Mouse (Mus musculus) forebrain, embryonic 15.5 days (tissue): ENCODE data around the gene Olfr615. TPM values are rescaled to one million over a fixed set of nuclear protein-coding genes. Genes with fewer than 3 reads are reported as not detected.
"Not testable (repeated sequence)": the region's sequence is repeated elsewhere in the genome, so short reads cannot be mapped to it uniquely, and the experiment has no call there.

Source experiments
- ATAC-seq: fragments of 200-750 bp; cut with Nextera tagmentation; replicated peaks from 2 replicates; pipeline ENCODE4 v1.8.0; 2017; ENCODE audit warnings: mild to moderate bottlenecking, moderate TSS enrichment, moderate library complexity
- H3K27ac ChIP-seq: fragments of 300-500 bp; sonication (generic); replicated peaks from 2 replicates; pipeline ENCODE4 v1.5.1; 2015; ENCODE audit warnings: mild to moderate bottlenecking, inconsistent platforms
- H3K27me3 ChIP-seq: fragments of 300-500 bp; sonication (generic); 2 replicates; pipeline ENCODE4 v1.6.1; 2015; ENCODE audit warnings: inconsistent platforms
- H3K36me3 ChIP-seq: fragments of 300-500 bp; sonication (generic); 2 replicates; pipeline ENCODE4 v1.6.1; 2015; ENCODE audit warnings: mild to moderate bottlenecking, inconsistent platforms
- H3K4me1 ChIP-seq: fragments of 300-500 bp; sonication (generic); 2 replicates; pipeline ENCODE4 v1.6.1; 2015; ENCODE audit warnings: inconsistent platforms
- H3K4me2 ChIP-seq: fragments of 300-500 bp; sonication (generic); replicated peaks from 2 replicates; pipeline ENCODE4 v1.6.1; 2015; ENCODE audit warnings: mild to moderate bottlenecking, inconsistent platforms
- H3K4me3 ChIP-seq: fragments of 300-500 bp; sonication (generic); 2 replicates; pipeline ENCODE4 v1.5.1; 2015; ENCODE audit warnings: mild to moderate bottlenecking, inconsistent platforms
- H3K9ac ChIP-seq: fragments of 300-500 bp; sonication (generic); replicated peaks from 2 replicates; pipeline ENCODE4 v1.6.1; 2015; ENCODE audit warnings: mild to moderate bottlenecking, inconsistent platforms
- H3K9me3 ChIP-seq: fragments of 300-500 bp; sonication (generic); 2 replicates; pipeline ENCODE4 v1.6.1; 2016; ENCODE audit warnings: inconsistent platforms
- WGBS: fragments of 180-500 bp; shearing (Covaris S2); methylation state at CpG from one replicate; pipeline ENCODE4 v1.1.7; 2015; ENCODE audit warnings: mixed read lengths; 5-methylcytosine and 5-hydroxymethylcytosine counted together
- polyA plus RNA-seq: library from polyadenylated mRNA; unstranded; fragments of >200 nt; fragmentation: Nextera tagmentation; extraction: Ambion mirVana; gene quantifications from 2 replicates; pipeline ENCODE4 v1.2.1, GENCODE M21; 2015

Olfr615 gene
- polyA plus RNA-seq = not detected in 2 replicates

GRCm38 (mm10) chr7:103555779-103556178, at the start of gene Olfr615:
Gene Olfr615, plus strand, starts transcription at chr7:103556079.
- no peak for ATAC-seq
- 84% methylated on average over 2 of the region's 2 CpGs for WGBS

GRCm38 (mm10) chr7:103512022-103512421, 43.9 kb upstream of the Olfr615 start, which contains the start of gene Olfr610:
Gene Olfr610, minus strand, starts transcription at chr7:103512122.
- no peak for ATAC-seq
- no peak within 1 kb of the TSS for H3K27ac ChIP-seq
- WGBS = 89% methylated on average over 2 of the region's 2 CpGs
- no peak within 1 kb of the TSS for H3K9ac ChIP-seq
- no peaks in the 10 kb centered on the region for H3K36me3 ChIP-seq
- no peaks in the 10 kb centered on the region for H3K4me1 ChIP-seq
- H3K4me2 ChIP-seq = no peak within 1 kb of the TSS
- H3K27me3 ChIP-seq = no peaks in the 10 kb centered on the region
- no peak within 1 kb of the TSS for H3K4me3 ChIP-seq
- H3K9me3 ChIP-seq = no peaks in the 10 kb centered on the region

More at GRCm38 (mm10) chr7:103555779-103556178, at the start of gene Olfr615:
- Histone ChIP-seq H3K9ac (no peak within 1 kb of the TSS), H3K9me3 (no peaks in the 10 kb centered on the region), H3K4me1 (no peaks in the 10 kb centered on the region), H3K4me3 (no peak within 1 kb of the TSS), H3K27me3 (no peaks in the 10 kb centered on the region), H3K36me3 (no peaks in the 10 kb centered on the region), H3K4me2 (no peak within 1 kb of the TSS), H3K27ac (no peak within 1 kb of the TSS)

GRCm38 (mm10) chr7:103520746-103521145, 35.1 kb upstream of the Olfr615 start, which contains the start of gene Olfr611:
Gene Olfr611, minus strand, starts transcription at chr7:103520846.
- H3K36me3 ChIP-seq, H3K4me2 ChIP-seq, H3K4me3 ChIP-seq, H3K27me3 ChIP-seq, H3K4me1 ChIP-seq, H3K27ac ChIP-seq, H3K9me3 ChIP-seq, ATAC-seq, H3K9ac ChIP-seq: not testable (repeated sequence)
- 56% methylated on average over 1 of the region's 1 CpGs for WGBS

GRCm38 (mm10) chr7:103542617-103543016, 13.3 kb upstream of the Olfr615 start, which contains the start of gene Olfr612:
Gene Olfr612, minus strand, starts transcription at chr7:103542717.
- not testable (repeated sequence) for H3K36me3 ChIP-seq, H3K4me3 ChIP-seq, H3K9ac ChIP-seq, H3K4me1 ChIP-seq, H3K27ac ChIP-seq, H3K4me2 ChIP-seq, ATAC-seq, H3K9me3 ChIP-seq, H3K27me3 ChIP-seq
- 84% methylated on average over 2 of the region's 2 CpGs for WGBS

- Histone ChIP-seq H3K36me3 (no peaks in the 10 kb centered on the region), H3K27ac (no peak within 1 kb of the TSS), H3K4me3 (no peak within 1 kb of the TSS), H3K9ac (no peak within 1 kb of the TSS), H3K9me3 (no peaks in the 10 kb centered on the region), H3K4me1 (no peaks in the 10 kb centered on the region), H3K27me3 (no peaks in the 10 kb centered on the region), H3K4me2 (no peak within 1 kb of the TSS)
- ATAC-seq = no peak
- WGBS = 86% methylated on average over 2 of the region's 2 CpGs
These were observed 8.1 kb upstream of the Olfr615 start, which contains the start of gene Olfr613 for GRCm38 (mm10) chr7:103547774-103548173. Gene Olfr613, plus strand, starts transcription at chr7:103548074.

- Histone ChIP-seq H3K9me3 (no peaks in the 10 kb centered on the region), H3K36me3 (no peaks in the 10 kb centered on the region), H3K27ac (no peak within 1 kb of the TSS), H3K4me1 (no peaks in the 10 kb centered on the region), H3K4me2 (no peak within 1 kb of the TSS), H3K4me3 (no peak within 1 kb of the TSS), H3K9ac (no peak within 1 kb of the TSS), H3K27me3 (no peaks in the 10 kb centered on the region)
- ATAC-seq = no peak
- WGBS = 83% methylated on average over 3 of the region's 3 CpGs
These were observed 13.2 kb downstream of the Olfr615 start, which contains the start of gene Olfr616 for GRCm38 (mm10) chr7:103569043-103569442. Gene Olfr616, minus strand, starts transcription at chr7:103569143.

GRCm38 (mm10) chr7:103572761-103573160, 16.9 kb downstream of the Olfr615 start, which contains the start of gene Olfr617:
Gene Olfr617, plus strand, starts transcription at chr7:103573061.
- H3K4me1 ChIP-seq = no peaks in the 10 kb centered on the region
- H3K9me3 ChIP-seq = no peaks in the 10 kb centered on the region
- H3K36me3 ChIP-seq = no peaks in the 10 kb centered on the region
- 88% methylated on average over 1 of the region's 1 CpGs for WGBS
- H3K27ac ChIP-seq = no peak within 1 kb of the TSS
- H3K9ac ChIP-seq = no peak within 1 kb of the TSS
- no peaks in the 10 kb centered on the region for H3K27me3 ChIP-seq
- H3K4me3 ChIP-seq = no peak within 1 kb of the TSS
- no peak within 1 kb of the TSS for H3K4me2 ChIP-seq
- ATAC-seq = no peak

GRCm38 (mm10) chr7:103589803-103590202, 33.9 kb downstream of the Olfr615 start, which contains the start of gene Olfr618:
Gene Olfr618, plus strand, starts transcription at chr7:103590103.
- Histone ChIP-seq H3K4me3 (no peak within 1 kb of the TSS), H3K36me3 (no peaks in the 10 kb centered on the region), H3K27ac (no peak within 1 kb of the TSS), H3K9ac (no peak within 1 kb of the TSS), H3K4me2 (no peak within 1 kb of the TSS), H3K4me1 (no peaks in the 10 kb centered on the region), H3K27me3 (no peaks in the 10 kb centered on the region), H3K9me3 (no peaks in the 10 kb centered on the region)
- WGBS = 50% methylated on average over 2 of the region's 2 CpGs
- ATAC-seq = no peak

- Histone ChIP-seq H3K27ac (no peak within 1 kb of the TSS), H3K9ac (no peak within 1 kb of the TSS)
These were observed 44.4 kb downstream of the Olfr615 start, which contains the start of gene Olfr619 for GRCm38 (mm10) chr7:103600275-103600674. Gene Olfr619, plus strand, starts transcription at chr7:103600575.

GRCm38 (mm10) chr7:103607425-103607824, 51.5 kb downstream of the Olfr615 start:
- Histone ChIP-seq H3K4me2 (no peak overlapping the region), H3K9me3 (no peaks in the 10 kb centered on the region), H3K4me3 (no peak overlapping the region), H3K9ac (no peak overlapping the region), H3K4me1 (no peaks in the 10 kb centered on the region), H3K27ac (no peak overlapping the region), H3K36me3 (no peaks in the 10 kb centered on the region), H3K27me3 (no peaks in the 10 kb centered on the region)
- WGBS = 90% methylated on average over 2 of the region's 2 CpGs
- ATAC-seq = no peak

More at GRCm38 (mm10) chr7:103600275-103600674, 44.4 kb downstream of the Olfr615 start, which contains the start of gene Olfr619:
- Histone ChIP-seq H3K27me3 (no peaks in the 10 kb centered on the region), H3K9me3 (no peaks in the 10 kb centered on the region), H3K4me2 (no peak within 1 kb of the TSS), H3K4me3 (no peak within 1 kb of the TSS), H3K4me1 (no peaks in the 10 kb centered on the region), H3K36me3 (no peaks in the 10 kb centered on the region)
- no peak for ATAC-seq

- no peaks in the 10 kb centered on the region for H3K27me3 ChIP-seq
- 82% methylated on average over 2 of the region's 2 CpGs for WGBS
These were observed 56.6 kb downstream of the Olfr615 start, which contains the start of gene Olfr620 for GRCm38 (mm10) chr7:103612434-103612833. Gene Olfr620, minus strand, starts transcription at chr7:103612534.

More at GRCm38 (mm10) chr7:103612434-103612833, 56.6 kb downstream of the Olfr615 start, which contains the start of gene Olfr620:
- Histone ChIP-seq H3K9ac (no peak within 1 kb of the TSS), H3K9me3 (no peaks in the 10 kb centered on the region), H3K4me2 (no peak within 1 kb of the TSS), H3K4me1 (no peaks in the 10 kb centered on the region), H3K36me3 (no peaks in the 10 kb centered on the region), H3K27ac (no peak within 1 kb of the TSS), H3K4me3 (no peak within 1 kb of the TSS)
- no peak for ATAC-seq
